Mouse (Mus musculus): ENCODE results near the gene Pard6a.

Gene Pard6a

GRCm38 (mm10) chr8:105700966-105701824 is at the start of gene Pard6a, which contains the start of gene Acd:
TSS of gene Pard6a (plus strand) at chr8:105701148.
TSS of gene Acd (minus strand) at chr8:105701102.
- peak; percentile 99 for DNase-seq (ENCODE audit: low spot score)

DNA sequence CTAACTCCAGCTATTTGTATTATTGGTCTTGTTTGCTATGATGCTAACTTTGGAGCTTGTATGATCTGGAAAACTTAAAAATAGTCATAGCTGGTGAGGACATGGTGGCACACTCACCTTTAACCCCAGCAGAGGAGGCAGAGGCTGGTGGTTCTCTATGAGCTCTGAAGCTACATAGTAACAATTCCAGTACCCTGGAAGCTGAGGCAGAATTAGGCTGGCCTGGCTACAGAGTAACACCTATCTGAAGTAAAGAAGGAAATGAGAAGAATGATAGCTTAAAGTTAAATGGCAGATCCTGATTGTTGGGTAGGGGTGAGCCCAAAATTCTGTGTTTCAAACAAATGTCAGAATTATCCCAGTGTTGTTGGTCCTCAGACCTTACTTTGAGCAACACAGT is 43.3 kb upstream of the Pard6a start:
- no peak for DNase-seq (ENCODE audit: low spot score)

GRCm38 (mm10) chr8:105661167-105661566 is 39.8 kb upstream of the Pard6a start:
- peak; percentile 56 for DNase-seq (ENCODE audit: low spot score)

- DNase-seq (ENCODE audit: low spot score), result no peak
Measured at GRCm38 (mm10) chr8:105677891-105678290, 23.1 kb upstream of the Pard6a start.

GRCm38 (mm10) chr8:105685325-105685724 is 15.6 kb upstream of the Pard6a start:
- DNase-seq (ENCODE audit: low spot score), result no peak

- peak; percentile 63 for DNase-seq (ENCODE audit: low spot score)
Measured at GRCm38 (mm10) chr8:105685796-105686308, 15.1 kb upstream of the Pard6a start, which contains the start of gene Carmil2. TSS of gene Carmil2 (plus strand) at chr8:105686274.

DNA sequence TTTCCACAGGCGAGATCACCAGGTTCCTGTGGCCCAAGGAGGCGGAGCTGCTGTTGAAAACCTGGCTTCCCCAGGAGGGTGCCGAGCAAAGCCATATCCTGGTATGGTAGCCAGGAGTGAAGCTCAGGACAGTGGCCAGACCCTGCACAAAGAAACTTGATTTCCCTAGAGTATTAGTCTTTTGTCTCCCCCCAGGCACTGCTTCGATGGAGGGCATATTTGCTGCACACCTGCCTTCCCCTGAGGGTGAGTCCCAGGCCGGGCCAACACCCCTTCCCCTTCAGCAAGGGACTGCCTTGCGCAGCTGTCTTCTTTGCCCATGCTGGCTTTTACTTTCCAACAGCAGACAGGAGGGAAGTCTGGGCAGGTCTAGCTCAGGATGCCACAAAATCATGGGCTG is 14.4 kb upstream of the Pard6a start:
- DNase-seq (ENCODE audit: low spot score), result no peak

- DNase-seq (ENCODE audit: low spot score), result no peak
Measured at GRCm38 (mm10) chr8:105687512-105687911, 13.4 kb upstream of the Pard6a start.

DNA sequence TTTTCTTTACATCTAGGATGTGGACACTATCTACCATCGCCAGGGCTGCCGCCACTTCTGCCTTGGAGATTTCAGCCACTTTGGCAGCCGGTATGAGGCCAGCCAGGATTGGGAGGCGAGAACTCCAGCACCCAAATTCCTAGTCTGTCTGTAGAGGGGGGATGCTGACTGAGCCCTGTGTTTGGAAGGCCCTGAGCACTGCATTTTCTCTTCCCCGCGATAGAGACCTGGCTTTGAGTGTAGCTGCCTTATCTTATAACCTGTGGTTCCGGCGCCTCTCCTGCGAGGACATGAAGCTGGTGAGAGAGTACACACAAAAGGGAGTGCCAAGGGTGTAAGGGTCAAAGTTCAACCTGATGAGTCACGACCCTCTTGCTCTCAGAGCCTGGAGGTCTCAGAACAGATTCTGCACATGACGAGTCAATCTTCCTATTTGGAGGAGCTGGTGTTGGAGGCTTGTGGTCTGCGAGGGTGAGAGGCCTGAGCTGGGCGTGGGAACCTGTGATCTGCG is 12.7 kb upstream of the Pard6a start:
- DNase-seq (ENCODE audit: low spot score), result no peak

GRCm38 (mm10) chr8:105689256-105689982 is 11.5 kb upstream of the Pard6a start:
- no peak for DNase-seq (ENCODE audit: low spot score)

DNA sequence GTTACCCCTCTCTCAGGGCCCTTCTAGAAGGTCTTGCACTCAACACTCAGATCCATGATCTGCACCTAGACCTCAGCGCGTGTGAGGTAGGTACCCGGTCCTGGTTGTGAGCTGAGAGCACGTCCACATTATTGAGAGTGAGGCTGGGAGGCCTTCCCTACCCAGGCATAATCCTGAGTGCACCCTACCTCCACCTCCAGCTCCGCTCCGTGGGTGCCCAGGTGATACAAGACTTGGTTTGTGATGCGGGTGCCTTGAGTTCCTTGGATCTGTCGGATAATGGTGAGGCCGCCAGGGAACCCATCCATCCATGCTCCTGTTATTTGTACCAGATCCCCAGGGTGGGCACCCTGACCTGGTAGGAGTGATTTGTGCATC is 11.0 kb upstream of the Pard6a start:
- DNase-seq (ENCODE audit: low spot score), result no peak

DNA sequence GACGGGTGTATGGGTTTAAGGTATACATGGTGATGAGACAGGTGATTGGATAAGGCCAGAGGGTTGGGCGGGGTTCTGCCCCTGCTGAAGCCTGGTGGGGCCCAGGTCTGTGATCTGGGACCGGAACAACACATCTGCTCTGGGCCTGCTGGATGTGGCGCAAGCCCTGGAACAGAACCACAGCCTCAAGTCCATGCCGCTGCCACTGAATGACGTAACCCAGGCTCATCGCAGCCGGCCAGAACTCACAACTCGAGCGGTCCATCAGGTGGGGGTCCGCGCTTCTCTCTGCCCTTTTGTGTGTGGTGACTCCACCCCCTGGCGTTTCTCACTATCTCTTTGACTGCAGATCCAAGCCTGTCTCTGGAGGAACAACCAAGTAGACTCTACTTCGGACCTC is 10.0 kb upstream of the Pard6a start:
- DNase-seq (ENCODE audit: low spot score), result no peak

DNA sequence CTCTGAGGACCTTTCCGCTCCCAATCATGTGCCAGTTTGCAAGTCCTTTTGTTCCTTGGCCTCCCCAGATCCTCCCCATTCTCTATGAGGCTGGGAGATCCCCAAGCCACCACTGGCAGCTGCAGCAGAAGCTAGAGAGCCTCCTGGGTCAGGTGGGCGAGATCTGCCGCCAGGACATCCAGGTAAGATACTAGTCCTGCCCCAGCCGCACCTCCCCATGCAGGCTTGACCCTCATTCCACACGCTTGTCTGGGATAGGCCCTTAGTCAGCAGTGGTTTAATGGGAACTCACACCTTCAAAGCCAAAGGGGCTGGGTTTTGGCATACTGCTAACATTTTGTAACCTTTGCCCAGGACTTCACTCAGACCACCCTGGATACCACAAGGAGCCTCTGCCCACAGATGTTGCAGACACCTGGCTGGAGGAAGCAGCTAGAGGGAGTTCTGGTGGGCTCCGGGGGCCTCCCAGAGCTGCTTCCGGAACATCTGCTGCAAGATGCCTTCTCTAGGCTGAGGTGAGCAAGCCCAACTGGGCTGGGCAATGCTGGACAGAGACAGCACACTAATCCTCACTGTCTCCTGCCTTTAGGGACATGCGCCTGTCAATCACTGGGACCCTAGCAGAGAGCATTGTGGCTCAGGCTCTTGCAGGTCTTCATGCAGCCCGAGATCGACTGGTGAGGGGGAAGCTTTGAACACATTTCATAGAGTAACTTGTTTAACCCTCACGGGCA is 8.3 kb upstream of the Pard6a start:
- no peak for DNase-seq (ENCODE audit: low spot score)

DNA sequence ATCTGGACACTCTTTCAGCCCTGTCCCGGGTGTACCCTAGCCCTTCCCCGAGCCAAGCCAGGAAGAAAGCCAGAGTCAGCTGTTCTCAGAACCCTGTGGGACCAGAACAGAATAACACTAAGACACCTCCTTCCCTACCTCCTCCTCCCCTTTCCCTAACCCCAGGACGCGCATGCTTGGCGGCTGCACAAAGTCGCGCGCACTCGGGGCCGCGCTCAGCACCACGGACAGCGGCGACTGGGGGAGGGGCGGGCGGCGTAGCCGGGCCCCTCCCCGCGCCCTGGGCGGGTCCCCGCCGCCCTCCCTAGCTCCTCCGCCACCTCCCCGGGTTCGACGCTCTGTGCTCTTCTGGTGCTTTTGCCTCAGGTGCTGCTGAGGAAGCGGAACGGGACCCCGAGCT is 7.3 kb upstream of the Pard6a start:
- peak; percentile 70 for DNase-seq (ENCODE audit: low spot score)

GRCm38 (mm10) chr8:105694051-105694799 is 6.7 kb upstream of the Pard6a start:
- peak; percentile 58 for DNase-seq (ENCODE audit: low spot score)

- no peak for DNase-seq (ENCODE audit: low spot score)
Measured at GRCm38 (mm10) chr8:105695080-105695780, 5.7 kb upstream of the Pard6a start.

GRCm38 (mm10) chr8:105697196-105697780 is 3.7 kb upstream of the Pard6a start:
- no peak for DNase-seq (ENCODE audit: low spot score)

GRCm38 (mm10) chr8:105698734-105699133 is 2.2 kb upstream of the Pard6a start:
- no peak for DNase-seq (ENCODE audit: low spot score)

DNA sequence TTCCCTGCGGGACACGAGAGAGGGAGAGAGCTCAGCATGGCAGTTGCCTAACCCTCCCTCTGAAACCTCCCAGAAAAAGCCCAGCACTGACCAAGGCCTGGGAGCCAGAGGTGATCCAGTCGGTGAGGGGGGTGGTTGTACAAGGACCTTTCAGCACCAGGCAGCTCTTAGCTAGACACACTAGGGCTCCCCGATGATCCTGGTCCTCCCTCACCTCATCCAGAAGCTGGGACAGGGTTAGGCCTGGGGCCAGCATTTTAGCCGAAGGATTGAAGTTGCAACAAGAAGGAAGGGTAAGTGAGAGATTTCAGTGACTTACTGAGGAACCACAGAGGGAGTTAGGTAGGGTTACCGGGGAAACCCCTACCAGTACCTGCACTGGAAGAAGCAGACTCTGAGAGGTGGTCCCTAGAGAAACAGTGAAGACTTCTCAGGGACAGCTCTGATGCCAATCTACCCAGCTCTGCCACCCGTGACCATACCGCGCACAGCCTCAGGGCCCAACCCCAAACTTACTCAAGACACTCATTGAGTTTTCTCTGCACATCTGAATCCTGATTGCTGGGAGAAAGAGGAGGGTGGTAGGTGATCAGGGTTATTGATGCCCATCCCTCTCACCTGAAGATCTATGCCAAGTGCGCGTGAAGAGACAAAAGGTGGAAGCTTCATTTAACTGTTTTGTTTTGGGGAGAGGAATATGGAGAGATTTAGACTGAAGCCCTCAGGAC is 1.3 kb upstream of the Pard6a start:
- DNase-seq (ENCODE audit: low spot score), result no peak

DNA sequence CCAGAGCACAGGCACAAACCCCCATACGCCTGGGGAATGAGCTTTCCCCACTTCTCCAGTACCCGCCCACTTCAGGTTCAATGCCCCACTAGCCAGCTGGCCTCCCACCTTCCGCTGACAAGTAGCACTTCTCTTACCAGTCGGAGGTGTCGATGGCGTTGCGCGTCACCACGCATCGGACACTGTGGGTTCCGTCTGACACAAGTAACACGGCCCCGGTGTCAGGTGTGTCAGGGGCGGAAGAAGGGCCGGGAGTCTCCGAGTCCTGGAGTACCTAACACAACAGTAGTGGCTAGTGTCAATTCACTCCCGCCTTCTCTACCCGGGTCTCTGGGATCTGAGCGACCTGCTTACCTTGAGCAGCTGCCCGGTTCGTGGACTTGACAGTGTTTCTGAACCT is 382 bp upstream of the Pard6a start:
- peak; percentile 55 for DNase-seq (ENCODE audit: low spot score)
